Mouse (Mus musculus) mouse embryonic stem cell (cell line): ENCODE data around the gene Extl1.
"Not testable (repeated sequence)": the region's sequence is repeated elsewhere in the genome, so short reads cannot be mapped to it uniquely, and the experiment has no call there.

Experiments used
- in situ Hi-C, 2 experiments: fragments of 300-500 bp; cut with MboI; formaldehyde crosslinking; loops; 1 replicate in 1 of 2; 3 replicates in 1 of 2; pipeline ENCODE4 v1.14.3; 2019 to 2020; ENCODE audit warnings: low sequenced_read_pairs in 2 of 2, low pct_unique_long_range_greater_than_20kb in 1 of 2, mixed read lengths in 1 of 2; ENCODE audit not compliant: unreplicated experiment in 1 of 2

Extl1 gene

DNA sequence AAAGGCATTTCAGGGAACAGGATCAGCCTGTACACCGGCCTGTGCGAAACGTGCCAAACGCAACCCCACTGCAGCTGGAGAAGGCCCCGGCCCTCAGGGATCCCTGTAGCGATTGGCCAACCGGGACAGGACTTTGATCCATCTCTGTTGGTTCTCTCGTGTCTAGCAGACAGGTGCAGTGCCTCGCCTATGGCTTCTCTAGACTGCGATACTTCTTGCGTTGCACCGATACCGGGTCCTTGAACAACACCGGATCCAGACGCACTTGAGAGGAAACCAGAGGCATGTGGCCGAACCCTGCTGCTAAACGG lies 26.2 kb downstream of the Extl1 start:
- in situ Hi-C loops, result loop anchor here in 1 of 2 experiments (5.0 kb wide), 1 partner anchor 35 kb away; no protein-coding TSS in a partner anchor

DNA sequence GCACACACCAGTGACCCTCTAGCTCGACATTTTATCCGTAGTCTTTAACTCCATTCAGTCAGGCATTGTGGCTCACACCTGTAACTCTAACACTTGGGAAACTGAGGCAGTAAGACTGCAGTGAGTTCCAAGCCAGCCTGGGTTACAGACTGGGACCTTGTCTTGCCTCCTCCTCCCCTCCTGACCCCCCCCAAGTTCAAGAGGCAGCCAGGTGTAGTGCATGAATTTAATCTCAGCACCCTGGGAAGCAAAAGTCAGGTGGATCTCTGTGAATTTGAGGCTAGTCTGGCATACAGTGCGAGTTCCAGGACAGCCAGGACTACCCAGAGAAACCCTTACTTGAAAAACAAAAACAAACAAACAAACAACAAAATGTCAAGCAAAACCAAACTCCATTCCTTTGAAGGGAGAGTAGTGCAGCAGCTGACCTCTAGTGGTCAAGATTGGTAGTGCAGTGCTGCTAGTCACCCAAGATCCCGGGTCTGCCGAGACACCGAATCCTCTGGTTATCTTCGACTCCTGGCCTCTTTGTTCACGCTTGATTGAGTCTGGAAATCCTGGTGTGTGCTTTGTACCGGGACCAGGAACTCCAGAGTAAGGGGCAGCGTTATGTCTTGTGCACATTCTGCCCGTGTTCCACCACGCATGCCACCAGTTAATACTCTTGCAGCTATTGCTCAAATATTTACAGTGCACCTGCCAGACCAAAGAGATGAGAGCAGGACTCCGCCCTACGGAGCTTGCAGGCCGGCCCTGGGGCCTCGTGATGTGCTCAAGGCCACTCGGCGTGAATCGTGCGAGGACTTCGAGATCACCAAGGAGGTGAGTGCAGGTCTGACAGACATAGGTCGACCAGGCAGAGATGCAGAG lies 26.8 kb downstream of the Extl1 start:
- in situ Hi-C loops, result loop anchor here in 1 of 2 experiments (5.0 kb wide), 1 partner anchor 35 kb away; no protein-coding TSS in a partner anchor

- in situ Hi-C loops, result loop anchor here in 1 of 2 experiments (5.0 kb wide), 1 partner anchor 34 kb away; no protein-coding TSS in a partner anchor
Observed at GRCm38 (mm10) chr4:134355841-134356452, 27.7 kb downstream of the Extl1 start.

DNA sequence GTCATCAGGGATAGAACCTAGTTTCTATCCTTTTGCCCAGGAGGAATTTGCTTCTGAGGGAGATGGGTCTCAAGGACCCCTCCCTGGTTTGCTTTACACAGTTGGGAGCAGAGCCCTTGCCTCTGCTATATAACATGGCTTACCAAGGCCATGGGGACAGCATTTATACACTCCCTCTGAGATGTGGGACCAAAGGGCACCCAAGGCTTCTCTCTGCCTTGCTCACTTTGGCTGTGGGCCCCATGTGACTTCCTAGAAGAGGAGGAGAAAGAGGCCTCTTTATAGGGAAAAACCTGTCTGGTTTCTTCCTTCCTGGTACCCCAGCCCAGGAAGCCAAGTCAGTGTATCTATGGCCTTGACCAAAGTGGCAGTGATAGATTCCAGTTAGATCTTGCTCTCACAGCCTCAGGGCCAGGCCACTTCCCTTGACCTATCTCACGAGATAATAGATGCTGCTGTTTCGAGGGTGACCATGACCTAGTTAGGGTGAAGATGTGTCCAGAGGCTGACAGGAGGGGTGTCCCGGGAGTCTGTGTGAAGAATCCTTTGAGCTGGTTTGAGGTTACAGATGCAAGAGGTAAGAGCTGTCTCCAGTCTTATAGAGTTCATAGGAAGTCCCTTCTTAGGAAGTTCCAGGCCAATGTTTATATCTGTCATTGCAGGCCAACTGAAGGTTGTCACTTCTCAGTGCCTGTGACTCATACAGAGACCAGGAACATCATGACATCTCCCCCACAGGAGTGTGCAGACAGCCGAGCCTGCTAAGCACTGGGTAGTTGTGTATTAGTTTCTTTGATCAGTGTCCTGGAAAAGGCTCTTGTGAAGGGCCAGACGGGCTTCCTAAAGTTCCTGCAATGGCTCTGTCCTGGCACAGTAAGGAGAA lies 29.9 kb downstream of the Extl1 start:
- in situ Hi-C loops, result no loop called here

DNA sequence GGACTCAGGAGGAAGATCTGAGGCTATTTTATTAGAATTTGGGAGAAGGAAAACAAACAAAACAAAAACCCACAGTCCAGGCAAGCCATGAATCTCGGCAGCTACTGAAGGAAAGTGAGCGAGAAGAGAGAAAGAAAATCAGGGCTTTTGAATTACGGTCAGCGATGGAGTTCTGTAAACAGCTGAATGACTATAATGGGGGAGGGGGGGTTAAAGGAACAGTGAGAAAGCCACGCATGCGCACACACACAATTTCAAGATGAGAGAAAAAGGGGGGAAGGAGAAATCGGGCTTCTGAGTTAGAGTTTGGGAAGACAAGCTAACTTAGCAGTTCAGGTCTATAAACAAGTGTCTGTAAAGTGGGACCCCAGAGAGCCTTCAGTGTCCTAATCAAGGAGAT lies 30.7 kb downstream of the Extl1 start:
- in situ Hi-C loops, result no loop called here

DNA sequence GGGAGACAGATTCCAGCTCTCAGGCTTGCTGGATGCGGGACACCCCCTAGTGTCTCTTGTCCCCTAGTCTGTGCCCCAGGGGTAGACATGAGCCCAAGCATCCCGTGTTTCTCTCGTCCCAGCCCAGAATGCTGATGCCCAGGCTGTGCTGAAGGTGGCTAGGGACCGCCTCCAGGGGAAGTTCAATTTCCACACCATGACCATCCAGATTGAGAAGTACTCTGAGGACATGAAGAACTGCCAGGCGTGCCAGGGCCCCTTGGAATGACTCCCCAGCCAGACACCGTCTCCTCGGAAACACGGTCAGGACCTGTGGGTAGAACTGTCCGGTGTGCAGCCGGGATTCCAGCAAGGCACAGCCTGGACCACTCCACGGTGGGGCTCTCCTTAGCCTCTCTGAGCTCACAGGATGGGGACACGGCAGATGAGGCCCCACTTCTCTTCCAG lies 31.4 kb downstream of the Extl1 start:
- in situ Hi-C loops, result no loop called here

- in situ Hi-C loops, result no loop called here
Observed at GRCm38 (mm10) chr4:134351329-134352260, 32.1 kb downstream of the Extl1 start.

- in situ Hi-C loops, result no loop called here
Observed at GRCm38 (mm10) chr4:134350641-134351040, 33.0 kb downstream of the Extl1 start.

GRCm38 (mm10) chr4:134349829-134350228 lies 33.8 kb downstream of the Extl1 start:
- in situ Hi-C loops, result no loop called here

- in situ Hi-C loops, result no loop called here
Observed at GRCm38 (mm10) chr4:134348545-134348944, 35.1 kb downstream of the Extl1 start.

DNA sequence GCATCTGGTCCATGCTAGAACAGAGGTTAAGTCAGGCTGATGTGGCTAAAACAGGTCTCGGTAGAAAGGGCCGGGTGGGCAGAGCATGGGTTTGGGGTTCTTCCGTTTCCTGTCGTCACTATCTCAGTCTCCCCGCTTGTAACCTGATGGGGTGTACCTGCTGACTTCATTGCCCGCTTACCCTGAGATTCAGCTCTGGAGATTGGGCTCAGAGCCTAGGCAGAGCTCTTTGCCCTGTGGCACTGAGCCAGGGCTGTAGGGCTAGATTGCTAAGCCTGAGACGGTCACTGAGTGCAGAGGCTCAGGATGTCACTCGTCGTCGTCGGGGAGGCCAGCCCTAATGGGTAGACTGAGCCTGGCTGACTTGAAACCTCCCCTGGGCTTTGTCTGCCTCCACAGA lies 35.6 kb downstream of the Extl1 start:
- in situ Hi-C loops, result no loop called here

DNA sequence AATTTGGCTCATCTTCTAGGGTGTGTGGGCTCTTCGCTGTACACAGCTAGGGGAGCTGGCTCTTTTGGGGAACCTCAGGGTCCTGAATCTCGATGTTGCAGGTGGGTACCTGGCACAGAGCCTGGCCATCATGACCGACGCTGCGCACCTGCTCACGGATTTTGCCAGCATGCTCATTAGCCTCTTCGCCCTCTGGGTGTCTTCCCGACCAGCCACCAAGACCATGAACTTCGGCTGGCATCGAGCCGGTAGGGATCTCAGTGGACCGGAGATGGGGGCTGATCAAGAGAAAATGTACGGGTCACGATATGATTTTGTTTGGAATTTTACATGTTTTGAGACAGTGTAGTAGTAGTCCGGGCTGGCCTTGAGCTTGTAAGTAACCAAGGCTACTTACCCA lies 37.8 kb downstream of the Extl1 start:
- in situ Hi-C loops, result no loop called here

DNA sequence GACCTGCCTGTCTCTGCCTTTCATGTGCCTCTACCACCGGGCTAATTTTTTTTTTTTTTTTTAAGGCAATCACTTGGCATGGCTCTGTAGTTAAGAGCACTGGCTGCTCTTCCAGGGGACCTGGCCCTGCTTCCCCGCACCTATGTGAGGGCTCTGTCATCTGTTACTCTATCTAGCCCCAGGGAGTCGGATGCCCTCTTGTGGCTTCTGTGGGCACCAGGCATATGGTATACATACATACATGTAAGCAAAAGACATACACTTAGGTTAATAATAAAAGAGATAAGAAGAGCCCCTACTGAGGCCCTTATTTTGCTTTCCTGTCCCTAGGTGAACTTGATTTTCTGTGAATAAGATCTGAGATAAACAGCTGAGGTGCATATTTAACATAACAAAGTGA lies 39.0 kb downstream of the Extl1 start:
- in situ Hi-C loops, result no loop called here

- in situ Hi-C loops, result no loop called here
Observed at GRCm38 (mm10) chr4:134343071-134344031, 40.3 kb downstream of the Extl1 start, which contains the start of gene Slc30a2. Slc30a2 (plus strand) TSS chr4:134343181.

DNA sequence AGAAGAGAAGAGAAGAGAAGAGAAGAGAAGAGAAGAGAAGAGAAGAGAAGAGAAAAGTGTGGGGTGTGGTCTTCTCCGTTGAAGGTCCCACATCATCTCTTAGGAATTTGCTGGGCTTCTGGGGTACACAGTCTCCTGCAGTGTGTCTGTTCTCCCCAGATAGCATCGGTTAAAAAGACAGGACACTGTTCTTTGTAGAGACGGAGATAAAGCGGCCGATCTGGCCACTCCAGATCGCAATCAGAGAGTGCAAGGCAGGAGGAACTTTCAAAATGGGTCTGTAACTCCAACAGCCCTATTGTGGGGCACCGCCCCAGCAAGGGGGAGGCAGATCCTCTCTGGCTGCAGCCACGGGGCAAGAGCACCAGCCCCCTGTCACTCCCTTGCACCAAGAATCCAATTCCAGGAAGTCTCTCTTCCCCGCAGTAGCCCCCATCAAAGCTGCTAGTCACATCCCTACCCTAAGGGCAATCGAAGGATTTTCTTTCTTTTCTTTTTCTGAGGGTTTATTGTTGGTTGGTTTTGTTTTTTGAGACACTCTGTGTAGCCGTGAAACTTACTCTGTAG lies 41.4 kb downstream of the Extl1 start:
- in situ Hi-C loops, result no loop called here

GRCm38 (mm10) chr4:134341231-134341630 lies 42.4 kb downstream of the Extl1 start:
- in situ Hi-C loops, result not testable (repeated sequence)

DNA sequence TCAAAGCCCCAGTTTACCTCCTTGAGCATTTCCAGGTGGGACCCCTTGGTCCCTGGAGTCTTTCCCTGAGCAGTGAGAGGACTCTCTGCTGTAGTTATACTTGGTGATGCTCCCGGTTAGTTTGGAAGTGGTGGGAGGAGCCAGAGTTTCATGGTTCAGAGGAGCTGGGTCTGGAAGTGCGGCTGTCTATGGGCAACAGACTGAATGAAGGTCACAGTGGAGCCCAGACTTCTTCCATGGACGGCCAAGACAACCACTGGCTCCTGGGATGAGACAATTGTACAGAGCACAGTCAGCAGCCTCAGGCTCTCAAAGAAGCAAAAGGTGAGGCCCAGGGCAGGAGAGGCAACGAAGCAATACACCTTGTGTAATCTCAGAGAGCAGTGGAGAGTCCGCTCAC lies 53.4 kb downstream of the Extl1 start:
- in situ Hi-C loops, result no loop called here
